Mouse (Mus musculus) intestine, embryonic 14.5 days (tissue): ENCODE measurements around the gene Spert. TPM values are rescaled to one million over a fixed set of nuclear protein-coding genes. Genes with fewer than 3 reads are reported as not detected.

ENCODE experiments used
- ATAC-seq: fragments of 200-750 bp; cut with Nextera tagmentation; replicated peaks from 2 replicates; pipeline ENCODE4 v1.8.0; 2017; ENCODE audit warnings: low read depth, moderate number of reproducible peaks, moderate TSS enrichment, moderate library complexity; ENCODE audit not compliant: low FRiP score, low TSS enrichment
- DNase-seq: peaks from one replicate; pipeline ENCODE4 v3.0.0-alpha.2; 2018; ENCODE audit warnings: low spot score
- H3K27ac ChIP-seq: fragments of 300-500 bp; sonication (generic); 2 replicates; pipeline ENCODE4 v1.5.1; 2014; ENCODE audit warnings: low read depth, mild to moderate bottlenecking, control low read depth
- H3K27me3 ChIP-seq: fragments of 300-500 bp; sonication (generic); replicated peaks from 2 replicates; pipeline ENCODE4 v1.6.1; 2014; ENCODE audit warnings: low read length, control low read depth; ENCODE audit not compliant: control insufficient read depth, insufficient read depth
- H3K36me3 ChIP-seq: fragments of 300-500 bp; sonication (generic); 2 replicates; pipeline ENCODE4 v1.6.1; 2014; ENCODE audit warnings: low read length, control low read depth; ENCODE audit not compliant: control insufficient read depth, insufficient read depth
- H3K4me1 ChIP-seq: fragments of 300-500 bp; sonication (generic); replicated peaks from 2 replicates; pipeline ENCODE4 v1.6.1; 2014; ENCODE audit warnings: low read length, control low read depth, mixed read lengths; ENCODE audit not compliant: control insufficient read depth, insufficient read depth
- H3K4me2 ChIP-seq: fragments of 300-500 bp; sonication (generic); 2 replicates; pipeline ENCODE4 v1.6.1; 2014; ENCODE audit warnings: low read length
- H3K4me3 ChIP-seq: fragments of 300-500 bp; sonication (generic); 2 replicates; pipeline ENCODE4 v1.5.1; 2014; ENCODE audit warnings: low read depth, low read length, control low read depth, mixed read lengths
- H3K9ac ChIP-seq: fragments of 300-500 bp; sonication (generic); 2 replicates; pipeline ENCODE4 v1.6.1; 2014; ENCODE audit warnings: mild to moderate bottlenecking, low read length
- H3K9me3 ChIP-seq: fragments of 300-500 bp; sonication (generic); 2 replicates; pipeline ENCODE4 v1.6.1; 2016; ENCODE audit warnings: low read length, control low read depth; ENCODE audit not compliant: control insufficient read depth
- WGBS: fragments of 180-500 bp; shearing (Covaris S2); extraction: QIAGEN DNeasy Blood & Tissue Kit; methylation state at CpG from one replicate; pipeline ENCODE4 v1.1.7; 2014; 5-methylcytosine and 5-hydroxymethylcytosine counted together
- polyA plus RNA-seq: library from polyadenylated mRNA; unstranded; fragments of >200 nt; fragmentation: Nextera tagmentation; extraction: Ambion mirVana; gene quantifications from 2 replicates; pipeline ENCODE4 v1.2.1, GENCODE M21; 2014

The Spert gene
- polyA plus RNA-seq, 1 experiment from 2014 or later, result not detected

GRCm38 (mm10) chr14:75616375-75616774 is 23.5 kb upstream of the Spert start:
- 77% methylated on average over 6 of the region's 6 CpGs for WGBS
- no peaks in the 10 kb centered on the region for H3K36me3 ChIP-seq
- DNase-seq, result no peak
- no peak for ATAC-seq
- H3K9ac ChIP-seq, result no peak overlapping the region
- H3K27me3 ChIP-seq, result no peaks in the 10 kb centered on the region
- no peaks in the 10 kb centered on the region for H3K9me3 ChIP-seq
- no peak overlapping the region for H3K27ac ChIP-seq
- H3K4me3 ChIP-seq, result no peak overlapping the region
- H3K4me1 ChIP-seq, result no peaks in the 10 kb centered on the region
- H3K4me2 ChIP-seq, result no peak overlapping the region

GRCm38 (mm10) chr14:75609176-75609575 is 16.3 kb upstream of the Spert start:
- DNase-seq, result no peak
- Histone ChIP-seq H3K4me1 (no peaks in the 10 kb centered on the region), H3K9ac (no peak overlapping the region), H3K27me3 (no peaks in the 10 kb centered on the region), H3K36me3 (no peaks in the 10 kb centered on the region), H3K27ac (no peak overlapping the region), H3K4me3 (no peak overlapping the region), H3K9me3 (no peaks in the 10 kb centered on the region), H3K4me2 (no peak overlapping the region)
- 91% methylated on average over 2 of the region's 2 CpGs for WGBS
- ATAC-seq, result no peak

DNA sequence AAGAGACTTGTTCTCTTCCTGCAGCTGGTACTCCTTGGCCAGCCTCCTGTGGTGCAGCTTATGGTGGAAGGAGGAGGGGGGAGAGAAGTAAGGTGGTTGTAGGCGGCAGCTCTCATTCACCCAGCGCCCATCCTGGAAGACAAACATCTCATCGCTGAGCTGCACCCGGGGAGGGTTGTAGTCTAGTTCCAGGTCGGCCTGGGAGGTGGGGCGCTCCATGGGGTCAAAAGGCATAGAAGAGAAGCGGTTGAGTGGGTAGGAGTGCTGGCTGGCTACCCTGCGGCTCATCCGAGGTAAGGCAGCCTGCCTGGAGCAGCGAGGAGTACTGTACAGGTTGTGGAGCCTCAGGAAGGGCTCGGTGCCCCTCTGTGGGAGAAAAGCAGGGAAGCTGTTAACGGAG is 9.0 kb downstream of the Spert start:
- Histone ChIP-seq H3K4me3 (no peak overlapping the region), H3K9me3 (no peaks in the 10 kb centered on the region), H3K4me2 (no peak overlapping the region), H3K36me3 (no peaks in the 10 kb centered on the region), H3K9ac (no peak overlapping the region), H3K4me1 (no peaks in the 10 kb centered on the region), H3K27me3 (no peaks in the 10 kb centered on the region), H3K27ac (no peak overlapping the region)
- 80% methylated on average over 12 of the region's 12 CpGs for WGBS
- ATAC-seq, result no peak
- DNase-seq, result no peak

GRCm38 (mm10) chr14:75579010-75579409 is 13.9 kb downstream of the Spert start:
- DNase-seq (no peak), ATAC-seq (no peak)
- 83% methylated on average over 6 of the region's 6 CpGs for WGBS

GRCm38 (mm10) chr14:75566303-75566702 is 26.6 kb downstream of the Spert start:
- DNase-seq, result no peak
- H3K36me3 ChIP-seq, result no peaks in the 10 kb centered on the region
- WGBS, result 81% methylated on average over 3 of the region's 3 CpGs

More at GRCm38 (mm10) chr14:75579010-75579409, 13.9 kb downstream of the Spert start:
- Histone ChIP-seq H3K27ac (no peak overlapping the region), H3K4me2 (no peak overlapping the region), H3K4me3 (no peak overlapping the region), H3K27me3 (no peaks in the 10 kb centered on the region), H3K36me3 (no peaks in the 10 kb centered on the region), H3K9me3 (no peaks in the 10 kb centered on the region), H3K9ac (no peak overlapping the region), H3K4me1 (no peaks in the 10 kb centered on the region)

GRCm38 (mm10) chr14:75565534-75566140 is 27.3 kb downstream of the Spert start:
- no peak for ATAC-seq
- no peak overlapping the region for H3K4me2 ChIP-seq
- no peak for DNase-seq
- no peaks in the 10 kb centered on the region for H3K27me3 ChIP-seq
- H3K36me3 ChIP-seq, result no peaks in the 10 kb centered on the region
- 63% methylated on average over 14 of the region's 14 CpGs for WGBS
- H3K9me3 ChIP-seq, result no peaks in the 10 kb centered on the region
- no peak overlapping the region for H3K9ac ChIP-seq
- no peak overlapping the region for H3K4me3 ChIP-seq
- no peaks in the 10 kb centered on the region for H3K4me1 ChIP-seq
- no peak overlapping the region for H3K27ac ChIP-seq

More at GRCm38 (mm10) chr14:75566303-75566702, 26.6 kb downstream of the Spert start:
- Histone ChIP-seq H3K4me1 (no peaks in the 10 kb centered on the region), H3K9me3 (no peaks in the 10 kb centered on the region), H3K4me2 (no peak overlapping the region), H3K27ac (no peak overlapping the region), H3K27me3 (no peaks in the 10 kb centered on the region), H3K4me3 (no peak overlapping the region), H3K9ac (no peak overlapping the region)
- ATAC-seq, result no peak

- Histone ChIP-seq H3K27me3 (no peaks in the 10 kb centered on the region), H3K4me1 (0 out of 2 replicates have a peak, but pooled peaks cover 3% of the 10 kb centered on the region), H3K36me3 (no peaks in the 10 kb centered on the region), H3K4me2 (no peak overlapping the region), H3K9me3 (no peaks in the 10 kb centered on the region), H3K9ac (no peak overlapping the region), H3K27ac (no peak overlapping the region), H3K4me3 (no peak overlapping the region)
- ATAC-seq (no peak), DNase-seq (no peak)
- WGBS, result 54% methylated on average over 9 of the region's 9 CpGs
Observed at GRCm38 (mm10) chr14:75561577-75562331, 31.2 kb downstream of the Spert start.

GRCm38 (mm10) chr14:75541731-75542130 is 51.2 kb downstream of the Spert start:
- no peak for ATAC-seq
- WGBS, result 22% methylated on average over 8 of the region's 8 CpGs
- Histone ChIP-seq H3K27me3 (no peaks in the 10 kb centered on the region), H3K4me3 (no peak overlapping the region), H3K4me1 (0 out of 2 replicates have a peak, but pooled peaks cover 3% of the 10 kb centered on the region), H3K4me2 (no peak overlapping the region), H3K9ac (no peak overlapping the region), H3K27ac (no peak overlapping the region), H3K36me3 (no peaks in the 10 kb centered on the region), H3K9me3 (no peaks in the 10 kb centered on the region)
- DNase-seq, result no peak

DNA sequence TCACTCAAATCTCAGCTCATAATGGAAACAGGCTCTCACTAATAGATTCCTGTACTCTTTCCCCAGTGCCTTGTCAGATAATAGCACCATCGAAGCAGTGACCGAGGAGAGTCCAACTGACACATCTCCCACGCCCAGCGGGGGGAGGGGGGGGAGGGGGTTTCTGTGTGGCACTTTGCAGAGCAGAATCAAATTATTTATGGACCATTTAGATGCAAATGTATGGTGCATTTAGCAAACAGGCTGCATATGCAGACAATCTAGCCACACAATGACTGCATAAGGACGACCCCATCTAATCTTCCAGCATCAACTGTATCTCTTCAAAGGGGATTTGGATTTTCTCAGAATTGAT is 51.9 kb downstream of the Spert start:
- 26% methylated on average over 5 of the region's 5 CpGs for WGBS
- DNase-seq (no peak), ATAC-seq (no peak)
- no peak overlapping the region for H3K4me2 ChIP-seq
- H3K9ac ChIP-seq, result no peak overlapping the region
- no peak overlapping the region for H3K27ac ChIP-seq
- H3K4me3 ChIP-seq, result no peak overlapping the region
- H3K4me1 ChIP-seq, result 0 out of 2 replicates have a peak, but pooled peaks cover 3% of the 10 kb centered on the region
- H3K36me3 ChIP-seq, result no peaks in the 10 kb centered on the region
- no peaks in the 10 kb centered on the region for H3K9me3 ChIP-seq
- no peaks in the 10 kb centered on the region for H3K27me3 ChIP-seq
